Mouse (Mus musculus) heart, adult 2 months (tissue): ENCODE data around the gene Fbxo46. TPM values are rescaled to one million over a fixed set of nuclear protein-coding genes. Genes with fewer than 3 reads are reported as not detected.

ENCODE experiments used
- DNase-seq, 2 experiments: peaks; one replicate each; pipeline ENCODE4 v3.0.0; 2021
- H3K27ac ChIP-seq: fragments of 200-600 bp; 2 replicates; pipeline ENCODE4 v1.8.1; 2022
- H3K27me3 ChIP-seq: fragments of 200-500 bp; 2 replicates; pipeline ENCODE4 v1.6.1; 2012; ENCODE audit warnings: mild to moderate bottlenecking, low read length, inconsistent platforms, mixed read lengths; ENCODE audit not compliant: control insufficient read depth, insufficient read depth
- H3K36me3 ChIP-seq: fragments of 200-500 bp; 2 replicates; pipeline ENCODE4 v1.6.1; 2012; ENCODE audit warnings: low read length, inconsistent platforms; ENCODE audit not compliant: control insufficient read depth, insufficient read depth
- H3K4me1 ChIP-seq: fragments of 200-500 bp; 2 replicates; pipeline ENCODE4 v1.6.1; 2011; ENCODE audit warnings: low read length; ENCODE audit not compliant: control insufficient read depth, insufficient read depth
- H3K4me3 ChIP-seq: fragments of 200-600 bp; 2 replicates; pipeline ENCODE4 v1.8.1; 2022
- H3K79me2 ChIP-seq: fragments of 200-500 bp; replicated peaks from 2 replicates; pipeline ENCODE4 v1.6.1; 2012; ENCODE audit warnings: mild to moderate bottlenecking, inconsistent platforms, low read length, moderate library complexity, mixed read lengths; ENCODE audit not compliant: control insufficient read depth, insufficient read depth
- H3K9ac ChIP-seq: fragments of 200-500 bp; 2 replicates; pipeline ENCODE4 v1.6.1; 2012; ENCODE audit warnings: low read depth, mild to moderate bottlenecking, control low read depth, inconsistent platforms, low read length, mixed read lengths
- CTCF ChIP-seq: fragments of 200-600 bp; IDR thresholded peaks from 2 replicates; pipeline ENCODE4 v1.8.1; 2022; ENCODE audit warnings: antibody characterized with exemption, mild to moderate bottlenecking, moderate library complexity
- EP300 ChIP-seq: fragments of 200-500 bp; IDR thresholded peaks from 2 replicates; pipeline ENCODE4 v1.6.1; 2011; ENCODE audit warnings: low read depth, low read length, control low read depth; ENCODE audit not compliant: insufficient read depth
- POLR2A ChIP-seq: fragments of 200-500 bp; IDR thresholded peaks from 2 replicates; pipeline ENCODE4 v1.6.1; 2011; ENCODE audit warnings: mild to moderate bottlenecking, low read depth, low read length, control low read depth; ENCODE audit not compliant: insufficient read depth
- whole genome bisulfite sequencing: fragments of 180-500 bp; shearing (Covaris S2); methylation state at CpG from one replicate; pipeline ENCODE4 v1.1.7; 2018; 5-methylcytosine and 5-hydroxymethylcytosine counted together
- intact Hi-C: fragments of 180-260 bp; cut with DNase I; formaldehyde crosslinking; loops from one replicate; pipeline ENCODE4 v1.15.1; 2025
- microRNA-seq, 2 experiments: library from miRNA; unstranded; fragments of <30 nt; microRNA quantifications; one replicate each; pipeline ENCODE4 v1.2.0; 2021
- polyA plus RNA-seq: library from polyadenylated mRNA; depleted of rRNA; stranded (reverse); fragments of >200 nt; gene quantifications from 2 replicates; pipeline ENCODE4 v1.2.3, GENCODE M21; 2012; rRNA removed
- total RNA-seq, 2 experiments: library from RNA; stranded (reverse); gene quantifications; 2 replicates each; pipeline ENCODE4 v1.2.3; 2021

Gene Fbxo46
- total and polyA plus RNA-seq, 3 experiments: 4.5 to 5.4 (median 5.2) TPM

DNA sequence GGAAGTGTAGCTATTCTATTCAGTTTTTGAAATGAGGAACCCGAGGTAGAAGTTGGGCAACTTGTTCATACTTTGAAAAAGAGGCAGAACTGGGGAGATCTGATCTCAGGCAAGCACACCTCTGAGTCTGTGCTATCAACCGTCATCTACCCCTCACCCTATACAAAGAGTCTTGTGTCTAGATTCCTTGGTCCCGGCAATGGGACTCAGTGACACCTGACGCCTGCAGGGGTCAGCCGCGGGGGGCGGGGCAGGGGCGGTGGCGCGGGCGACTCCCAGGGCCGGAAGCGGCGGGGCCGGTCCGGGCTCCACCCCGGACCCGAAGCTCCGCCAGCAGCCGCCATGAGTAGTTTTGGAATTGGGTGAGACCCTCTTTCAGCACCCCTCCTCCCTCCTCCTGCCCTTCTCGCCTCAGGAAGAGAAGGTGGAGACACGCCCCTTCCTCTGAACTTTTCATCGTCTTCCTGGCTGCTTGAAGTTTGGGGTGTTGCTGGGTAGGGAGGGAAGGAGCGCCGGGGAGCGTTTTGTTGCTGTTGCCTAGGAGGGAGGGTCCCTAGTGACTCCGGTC, 61.3 kb downstream of the Fbxo46 start:
- TF ChIP-seq CTCF (peak; percentile 29), POLR2A (peak; percentile 36; the same call in 1 of the 2 replicates), EP300 (0 out of 2 replicates have a peak, but pooled peaks have one; percentile 48)
- Histone ChIP-seq H3K36me3 (no peaks in the 10 kb centered on the region; the same call in 1 of the 2 replicates), H3K4me1 (peaks cover 10% of the 10 kb centered on the region), H3K4me3 (peak overlapping the region; percentile 48), H3K27me3 (peaks cover 6% of the 10 kb centered on the region; the same call in 1 of the 2 replicates), H3K79me2 (no peaks in the 10 kb centered on the region), H3K27ac (peak overlapping the region; percentile 67), H3K9ac (peak overlapping the region; percentile 77)
- peak; percentile 63 to 69 for DNase-seq
- WGBS: under 1% methylated on average over 27 of the region's 27 CpGs
- intact Hi-C loops: no loop called here

- no peaks in the 10 kb centered on the region for H3K27me3 ChIP-seq
- H3K4me3 ChIP-seq: no peak overlapping the region
- intact Hi-C loops: no loop called here
- TF ChIP-seq EP300: no peak
- no peak for TF ChIP-seq POLR2A
- no peak for TF ChIP-seq CTCF
- H3K36me3 ChIP-seq: no peaks in the 10 kb centered on the region; the same call in 1 of the 2 replicates
- no peak overlapping the region for H3K27ac ChIP-seq
- H3K4me1 ChIP-seq: peaks cover 10% of the 10 kb centered on the region
- no peak overlapping the region for H3K9ac ChIP-seq
- no peaks in the 10 kb centered on the region for H3K79me2 ChIP-seq
- DNase-seq: no peak
- WGBS: 42% methylated on average over 2 of the region's 2 CpGs
Observed at GRCm38 (mm10) chr7:19184250-19184649, 64.6 kb downstream of the Fbxo46 start.

DNA sequence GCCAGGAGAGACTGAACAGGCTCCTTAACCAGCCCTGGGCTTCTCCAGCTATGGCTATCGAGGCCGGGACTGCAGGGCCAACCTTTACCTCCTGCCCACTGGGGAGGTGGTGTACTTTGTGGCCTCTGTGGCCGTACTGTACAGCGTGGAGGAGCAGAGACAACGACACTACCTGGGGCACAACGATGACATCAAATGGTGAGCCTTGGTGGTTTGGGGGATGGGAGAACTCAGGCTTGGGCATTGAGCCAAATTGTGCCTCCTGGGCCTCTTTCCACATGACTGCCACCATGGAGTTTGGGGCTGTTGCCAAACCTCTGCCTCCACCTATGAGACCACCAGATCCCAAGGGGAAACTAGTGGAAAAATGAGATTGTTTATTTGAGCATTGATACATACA, 65.1 kb downstream of the Fbxo46 start:
- no peak for DNase-seq
- H3K9ac ChIP-seq: peak overlapping the region; percentile 14; the same call in 1 of the 2 replicates
- TF ChIP-seq POLR2A (no peak), EP300 (no peak), CTCF (no peak)
- H3K79me2 ChIP-seq: no peaks in the 10 kb centered on the region
- H3K4me1 ChIP-seq: peaks cover 10% of the 10 kb centered on the region
- intact Hi-C loops: no loop called here
- no peak overlapping the region for H3K4me3 ChIP-seq
- no peaks in the 10 kb centered on the region for H3K27me3 ChIP-seq
- H3K27ac ChIP-seq: no peak overlapping the region
- no peaks in the 10 kb centered on the region; the same call in 1 of the 2 replicates for H3K36me3 ChIP-seq
- 46% methylated on average over 6 of the region's 6 CpGs for WGBS

Small RNA genes within 50 kb of the gene (microRNA-seq; reads per million reads assigned to microRNA genes)
- gene Mir3100 (8.1 to 12.3 reads per million in 2 experiments), gene Mir330 (238 to 277 reads per million in 2 experiments)

Other genes with a start within 250 kb of the Fbxo46 start
- 1 to 10 TPM; 1.3 to 2.2 TPM for gene Pglyrp1, start 248.5 kb upstream of the Fbxo46 start, total RNA-seq
- gene Pglyrp1, start 248.5 kb upstream of the Fbxo46 start, polyA plus RNA-seq: 2.3 and 12.7 TPM in 2 replicates
- gene Ccdc61, start 209.4 kb upstream of the Fbxo46 start, total RNA-seq: 1 to 10 TPM; 6.6 to 9.6 TPM
- 11.3 and 12.5 TPM in 2 replicates for gene Ccdc61, start 209.4 kb upstream of the Fbxo46 start, polyA plus RNA-seq
- 1 to 10 TPM; 4.3 to 5.1 TPM for gene Nova2, start 194.0 kb upstream of the Fbxo46 start, total RNA-seq
- gene Nova2, start 194.0 kb upstream of the Fbxo46 start, polyA plus RNA-seq: 1.5 and 1.7 TPM in 2 replicates
- gene Nanos2, start 132.5 kb upstream of the Fbxo46 start, total RNA-seq: not detected
- 0.08 TPM in 1 of 2 replicates, not detected in the other for gene Nanos2, start 132.5 kb upstream of the Fbxo46 start, polyA plus RNA-seq
- 1 to 10 TPM; 3.5 to 3.9 TPM for gene Mypop, start 128.6 kb upstream of the Fbxo46 start, total RNA-seq
- 3.4 and 4.0 TPM in 2 replicates for gene Mypop, start 128.6 kb upstream of the Fbxo46 start, polyA plus RNA-seq
- gene Irf2bp1, start 115.8 kb upstream of the Fbxo46 start, total RNA-seq: 10 to 100 TPM; 22.5 to 24.5 TPM
- 12.7 and 15.1 TPM in 2 replicates for gene Irf2bp1, start 115.8 kb upstream of the Fbxo46 start, polyA plus RNA-seq
- gene Foxa3, start 96.3 kb upstream of the Fbxo46 start, total RNA-seq: not detected
- gene Foxa3, start 96.3 kb upstream of the Fbxo46 start, polyA plus RNA-seq: 0.06 TPM in 1 of 2 replicates, not detected in the other
- gene Sympk, start 95.5 kb upstream of the Fbxo46 start, total RNA-seq: 10 to 100 TPM; 93.2 to 99.4 TPM
- 54.9 and 61.3 TPM in 2 replicates for gene Sympk, start 95.5 kb upstream of the Fbxo46 start, polyA plus RNA-seq
- gene Rsph6a, start 65.2 kb upstream of the Fbxo46 start, total RNA-seq: not detected
- gene Rsph6a, start 65.2 kb upstream of the Fbxo46 start, polyA plus RNA-seq: 0.06 TPM in 1 of 2 replicates, not detected in the other
- gene Dmwd, start 43.6 kb upstream of the Fbxo46 start, total RNA-seq: 10 to 100 TPM; 47.8 to 54.9 TPM
- gene Dmwd, start 43.6 kb upstream of the Fbxo46 start, polyA plus RNA-seq: 70.9 and 79.4 TPM in 2 replicates
- 100 to 1,000 TPM; 482 to 516 TPM for gene Dmpk, start 36.0 kb upstream of the Fbxo46 start, total RNA-seq
- gene Dmpk, start 36.0 kb upstream of the Fbxo46 start, polyA plus RNA-seq: 1,225 and 1,460 TPM in 2 replicates
- 1 to 10 TPM; 7.1 to 8.2 TPM for gene Six5, start 25.3 kb upstream of the Fbxo46 start, total RNA-seq
- gene Six5, start 25.3 kb upstream of the Fbxo46 start, polyA plus RNA-seq: 26.0 and 29.8 TPM in 2 replicates
- gene Gm4969, start 1.5 kb upstream of the Fbxo46 start, total RNA-seq: not detected
- 0.09 TPM in 1 of 2 replicates, not detected in the other for gene Gm4969, start 1.5 kb upstream of the Fbxo46 start, polyA plus RNA-seq
- gene Qpctl, start 29.4 kb downstream of the Fbxo46 start, total RNA-seq: 1 to 10 TPM; 3.8 to 4.6 TPM
- gene Qpctl, start 29.4 kb downstream of the Fbxo46 start, polyA plus RNA-seq: 5.3 and 6.3 TPM in 2 replicates
- 10 to 100 TPM; 58.7 to 68.7 TPM for gene Snrpd2, start 29.9 kb downstream of the Fbxo46 start, total RNA-seq
- 28.6 and 34.7 TPM in 2 replicates for gene Snrpd2, start 29.9 kb downstream of the Fbxo46 start, polyA plus RNA-seq
- under 1 TPM in 1 of 2 experiments, not detected in 1; 0.16 TPM for gene Gipr, start 46.3 kb downstream of the Fbxo46 start, total RNA-seq
- gene Gipr, start 46.3 kb downstream of the Fbxo46 start, polyA plus RNA-seq: 2.5 and 3.0 TPM in 2 replicates
- 10 to 100 TPM; 35.6 to 38.7 TPM for gene Eml2, start 56.6 kb downstream of the Fbxo46 start, total RNA-seq
- 37.3 and 38.8 TPM in 2 replicates for gene Eml2, start 56.6 kb downstream of the Fbxo46 start, polyA plus RNA-seq
- 1 to 10 TPM; 6.8 to 7.2 TPM for gene Gpr4, start 92.7 kb downstream of the Fbxo46 start, total RNA-seq
- gene Gpr4, start 92.7 kb downstream of the Fbxo46 start, polyA plus RNA-seq: 17.1 and 22.0 TPM in 2 replicates
- gene Opa3, start 108.5 kb downstream of the Fbxo46 start, total RNA-seq: 10 to 100 TPM; 59.9 to 66.0 TPM
- gene Opa3, start 108.5 kb downstream of the Fbxo46 start, polyA plus RNA-seq: 64.6 and 91.3 TPM in 2 replicates
- gene Vasp, start 152.0 kb downstream of the Fbxo46 start, total RNA-seq: 10 to 100 TPM; 25.1 to 30.8 TPM
- 43.3 and 51.5 TPM in 2 replicates for gene Vasp, start 152.0 kb downstream of the Fbxo46 start, polyA plus RNA-seq
- gene Ppm1n, start 160.2 kb downstream of the Fbxo46 start, total RNA-seq: under 1 TPM in 1 of 2 experiments, not detected in 1; 0.21 TPM
- 0.09 and 0.33 TPM in 2 replicates for gene Ppm1n, start 160.2 kb downstream of the Fbxo46 start, polyA plus RNA-seq
- gene Rtn2, start 162.8 kb downstream of the Fbxo46 start, total RNA-seq: 100 to 1,000 TPM; 114 to 136 TPM
- gene Rtn2, start 162.8 kb downstream of the Fbxo46 start, polyA plus RNA-seq: 273 and 340 TPM in 2 replicates
- gene Fosb, start 190.2 kb downstream of the Fbxo46 start, total RNA-seq: 1 to 10 TPM in 1 of 2 experiments, under 1 TPM in 1; 0.89 to 1.1 TPM
- gene Fosb, start 190.2 kb downstream of the Fbxo46 start, polyA plus RNA-seq: 0.94 and 1.1 TPM in 2 replicates
- 10 to 100 TPM; 46.8 to 48.6 TPM for gene Ercc1, start 224.9 kb downstream of the Fbxo46 start, total RNA-seq
- 47.1 and 49.1 TPM in 2 replicates for gene Ercc1, start 224.9 kb downstream of the Fbxo46 start, polyA plus RNA-seq
- gene Cd3eap, start 239.6 kb downstream of the Fbxo46 start, total RNA-seq: 1 to 10 TPM; 9.3 to 9.7 TPM
- 4.4 and 4.7 TPM in 2 replicates for gene Cd3eap, start 239.6 kb downstream of the Fbxo46 start, polyA plus RNA-seq
- gene Ppp1r13l, start 239.9 kb downstream of the Fbxo46 start, total RNA-seq: 10 to 100 TPM; 43.9 to 45.1 TPM
- gene Ppp1r13l, start 239.9 kb downstream of the Fbxo46 start, polyA plus RNA-seq: 23.5 and 30.1 TPM in 2 replicates